Mouse (Mus musculus): Measurements from ENCODE around the gene Isy1.

Isy1 gene

GRCm38 (mm10) chr6:87850155-87850899 lies 11.7 kb upstream of the Isy1 start:
- no peak for DNase-seq (ENCODE audit: low read depth, low spot score)

GRCm38 (mm10) chr6:87849780-87850154 lies 11.2 kb upstream of the Isy1 start:
- DNase-seq (ENCODE audit: low read depth, low spot score) = no peak

- DNase-seq (ENCODE audit: low read depth, low spot score) = no peak
Measured at GRCm38 (mm10) chr6:87846813-87847212, 8.2 kb upstream of the Isy1 start.

GRCm38 (mm10) chr6:87845031-87845695 lies 6.6 kb upstream of the Isy1 start:
- no peak for DNase-seq (ENCODE audit: low read depth, low spot score)

GRCm38 (mm10) chr6:87842254-87842653 lies 3.7 kb upstream of the Isy1 start:
- DNase-seq (ENCODE audit: low read depth, low spot score) = no peak

GRCm38 (mm10) chr6:87841635-87842034 lies 3.0 kb upstream of the Isy1 start:
- no peak for DNase-seq (ENCODE audit: low read depth, low spot score)

GRCm38 (mm10) chr6:87839797-87840341 lies 1.3 kb upstream of the Isy1 start:
- no peak for DNase-seq (ENCODE audit: low read depth, low spot score)

- no peak for DNase-seq (ENCODE audit: low read depth, low spot score)
Measured at GRCm38 (mm10) chr6:87835695-87836094, 2.9 kb downstream of the Isy1 start, which contains the start of gene Gm45140. Gene Gm45140, minus strand, starts transcription at chr6:87835795.

- no peak for DNase-seq (ENCODE audit: low read depth, low spot score)
Measured at GRCm38 (mm10) chr6:87820366-87820765, 18.2 kb downstream of the Isy1 start.

GRCm38 (mm10) chr6:87814486-87814885 lies 24.1 kb downstream of the Isy1 start:
- DNase-seq (ENCODE audit: low read depth, low spot score) = no peak

- no peak for DNase-seq (ENCODE audit: low read depth, low spot score)
Measured at GRCm38 (mm10) chr6:87812656-87813055, 25.9 kb downstream of the Isy1 start.

- DNase-seq (ENCODE audit: low read depth, low spot score) = peak; percentile 67
Measured at GRCm38 (mm10) chr6:87811675-87812338, 26.8 kb downstream of the Isy1 start, which contains the start of gene Rab43. Gene Rab43, minus strand, starts transcription at chr6:87812164.

GRCm38 (mm10) chr6:87810713-87811669 lies 27.6 kb downstream of the Isy1 start:
- DNase-seq (ENCODE audit: low read depth, low spot score) = peak; percentile 18

GRCm38 (mm10) chr6:87810311-87810710 lies 28.3 kb downstream of the Isy1 start:
- DNase-seq (ENCODE audit: low read depth, low spot score) = no peak

GRCm38 (mm10) chr6:87809651-87810161 lies 28.9 kb downstream of the Isy1 start:
- no peak for DNase-seq (ENCODE audit: low read depth, low spot score)

- DNase-seq (ENCODE audit: low read depth, low spot score) = no peak
Measured at GRCm38 (mm10) chr6:87809144-87809543, 29.5 kb downstream of the Isy1 start.

GRCm38 (mm10) chr6:87808521-87808920 lies 30.1 kb downstream of the Isy1 start:
- no peak for DNase-seq (ENCODE audit: low read depth, low spot score)

GRCm38 (mm10) chr6:87807735-87808440 lies 30.7 kb downstream of the Isy1 start:
- DNase-seq (ENCODE audit: low read depth, low spot score) = no peak

- no peak for DNase-seq (ENCODE audit: low read depth, low spot score)
Measured at GRCm38 (mm10) chr6:87806857-87807256, 31.7 kb downstream of the Isy1 start.

GRCm38 (mm10) chr6:87806028-87806427 lies 32.6 kb downstream of the Isy1 start:
- DNase-seq (ENCODE audit: low read depth, low spot score) = no peak
